Mouse (Mus musculus) c-Kit-negative CD71-positive TER-119-positive erythroid progenitor cells, embryonic 14.5 days (primary cell): Measurements from ENCODE around the gene Sgk1.
A peak's percentile ranks its signal among the peaks of the same experiment; 100 is the strongest.

ENCODE experiments used
- DNase-seq: peaks from one replicate; pipeline ENCODE4 v3.0.0-alpha.2; 2013; ENCODE audit warnings: low read depth, low spot score

The Sgk1 gene

GRCm38 (mm10) chr10:21974801-21975200 lies 92.8 kb downstream of the Sgk1 start:
- DNase-seq = no peak

GRCm38 (mm10) chr10:21975384-21975783 lies 93.4 kb downstream of the Sgk1 start:
- no peak for DNase-seq

GRCm38 (mm10) chr10:21976253-21976652 lies 94.3 kb downstream of the Sgk1 start:
- no peak for DNase-seq

- no peak for DNase-seq
These were observed 96.4 kb downstream of the Sgk1 start for GRCm38 (mm10) chr10:21978421-21978820.

GRCm38 (mm10) chr10:21979286-21979965 lies 97.4 kb downstream of the Sgk1 start:
- no peak for DNase-seq

GRCm38 (mm10) chr10:21980780-21981435 lies 98.9 kb downstream of the Sgk1 start:
- no peak for DNase-seq

GRCm38 (mm10) chr10:21982303-21982702 lies 100.3 kb downstream of the Sgk1 start:
- DNase-seq = no peak

GRCm38 (mm10) chr10:21988489-21988888 lies 106.5 kb downstream of the Sgk1 start:
- DNase-seq = no peak

GRCm38 (mm10) chr10:21991351-21991840 lies 109.4 kb downstream of the Sgk1 start:
- no peak for DNase-seq

GRCm38 (mm10) chr10:21991986-21992833 lies 110.2 kb downstream of the Sgk1 start:
- DNase-seq = no peak

GRCm38 (mm10) chr10:21992834-21993514 lies 111.0 kb downstream of the Sgk1 start:
- no peak for DNase-seq

GRCm38 (mm10) chr10:21993515-21994373 lies 111.8 kb downstream of the Sgk1 start:
- no peak for DNase-seq

GRCm38 (mm10) chr10:21994431-21994914 lies 112.5 kb downstream of the Sgk1 start:
- DNase-seq = peak; percentile 70

- peak; percentile 45 for DNase-seq
These were observed 113.2 kb downstream of the Sgk1 start for GRCm38 (mm10) chr10:21995221-21995620.

GRCm38 (mm10) chr10:21995661-21996308 lies 113.8 kb downstream of the Sgk1 start:
- DNase-seq = no peak

- DNase-seq = no peak
These were observed 114.9 kb downstream of the Sgk1 start for GRCm38 (mm10) chr10:21996660-21997447.

GRCm38 (mm10) chr10:21997550-21998204 lies 115.7 kb downstream of the Sgk1 start:
- no peak for DNase-seq

- DNase-seq = no peak
These were observed 116.7 kb downstream of the Sgk1 start for GRCm38 (mm10) chr10:21998503-21999180.
